Mouse (Mus musculus): ENCODE results near the gene Etv6.
A peak's percentile ranks its signal among the peaks of the same experiment; 100 is the strongest.

Gene Etv6

DNA sequence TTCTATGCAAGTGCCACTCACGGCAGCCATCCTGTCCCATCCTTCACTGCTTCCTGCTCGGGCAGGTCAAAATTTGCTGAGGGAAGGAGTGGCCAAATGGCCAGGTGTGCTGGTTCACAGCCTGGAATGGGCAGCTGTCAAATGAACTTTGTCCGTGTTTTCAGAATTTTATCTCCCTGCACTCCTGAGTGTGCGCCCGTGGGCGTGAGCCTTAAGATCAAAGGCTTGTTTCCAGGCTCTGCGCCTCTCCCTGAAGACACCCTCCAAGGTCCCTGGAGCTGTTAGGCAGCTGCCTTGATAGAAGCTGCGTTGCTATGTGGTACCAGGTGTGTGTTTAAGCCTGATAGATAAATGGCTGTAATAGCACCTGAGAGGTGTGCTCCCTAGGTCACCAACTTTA is 76.1 kb downstream of the Etv6 start:
- DNase-seq (ENCODE audit: low spot score in 2 of 2): no peak

DNA sequence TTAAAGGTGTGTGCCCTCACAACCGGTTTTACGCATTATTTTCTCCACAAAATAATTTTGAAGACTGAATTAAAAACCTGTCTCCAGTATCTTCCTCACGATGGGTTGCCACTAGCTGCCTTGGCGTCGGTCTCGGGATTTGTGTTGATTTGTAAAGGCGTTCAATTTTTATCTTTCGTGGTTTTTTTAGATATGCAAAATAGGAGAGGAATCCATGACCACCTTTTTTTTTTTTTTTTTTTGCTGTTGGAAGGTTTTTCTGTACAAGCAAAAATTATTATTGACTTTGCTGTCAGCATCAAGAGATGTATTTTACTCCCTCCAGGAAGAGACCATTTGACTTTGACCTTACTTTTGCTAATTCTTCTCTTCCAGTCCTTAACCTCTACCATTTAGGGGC is 77.3 kb downstream of the Etv6 start:
- DNase-seq (ENCODE audit: low spot score in 2 of 2): no peak

DNA sequence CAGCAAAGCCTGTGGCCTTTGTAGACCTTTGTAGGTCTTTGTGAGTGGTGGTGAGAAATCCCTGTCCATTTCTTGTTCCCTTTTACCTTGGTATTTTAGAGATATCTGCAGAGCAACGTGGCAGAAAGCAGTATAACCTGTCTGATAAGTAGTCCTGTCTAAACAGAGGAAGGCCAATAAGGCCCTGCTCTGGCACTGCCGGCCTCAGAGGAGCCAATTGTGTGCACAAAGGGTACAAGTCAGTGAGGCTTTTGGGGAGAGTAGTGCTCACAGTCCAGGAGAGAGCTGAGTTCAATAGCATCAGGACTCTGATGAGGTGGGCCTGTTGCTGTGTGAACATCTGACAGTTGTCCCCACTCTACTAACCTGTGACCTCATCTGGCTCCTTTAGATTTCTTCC is 77.7 kb downstream of the Etv6 start:
- peak in 1 of 2 experiments; percentile 50 for DNase-seq (ENCODE audit: low spot score in 2 of 2)

DNA sequence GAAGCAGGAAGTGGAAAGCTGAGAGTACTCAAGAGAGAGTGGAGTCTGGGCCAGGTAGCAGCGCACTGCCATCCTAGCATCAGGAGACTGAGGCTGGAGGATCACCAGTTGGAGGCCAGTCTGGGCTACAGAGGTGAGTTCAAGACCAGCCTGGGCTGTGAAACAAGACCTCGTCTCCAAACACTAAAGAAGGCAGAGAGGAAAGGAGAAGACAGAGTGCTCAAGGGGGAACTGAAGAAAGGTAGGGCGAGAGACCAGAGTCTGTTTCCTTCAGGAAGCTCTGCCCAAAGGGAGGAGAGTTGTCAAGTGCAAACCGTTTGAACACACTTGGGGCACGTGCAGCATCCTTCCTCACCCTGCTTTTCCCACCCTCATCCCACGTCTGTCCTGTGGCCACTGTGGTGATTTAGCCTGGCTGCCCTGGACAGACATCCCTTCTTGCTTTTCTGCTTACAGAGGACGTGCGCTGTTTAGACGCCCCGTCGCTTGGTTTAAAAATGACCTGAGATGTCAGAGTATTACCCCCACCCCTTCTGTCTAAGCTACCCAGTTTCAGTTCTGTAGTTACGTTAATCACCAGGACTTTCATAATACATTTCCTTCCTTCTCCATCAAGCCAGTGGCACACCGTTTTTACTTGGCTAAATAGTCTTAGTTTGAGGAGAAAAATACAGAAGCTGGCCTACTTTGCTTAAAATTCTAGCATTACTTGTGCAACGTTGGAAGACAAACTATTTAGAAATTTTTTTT is 79.9 kb downstream of the Etv6 start:
- DNase-seq (ENCODE audit: low spot score in 2 of 2): no peak

DNA sequence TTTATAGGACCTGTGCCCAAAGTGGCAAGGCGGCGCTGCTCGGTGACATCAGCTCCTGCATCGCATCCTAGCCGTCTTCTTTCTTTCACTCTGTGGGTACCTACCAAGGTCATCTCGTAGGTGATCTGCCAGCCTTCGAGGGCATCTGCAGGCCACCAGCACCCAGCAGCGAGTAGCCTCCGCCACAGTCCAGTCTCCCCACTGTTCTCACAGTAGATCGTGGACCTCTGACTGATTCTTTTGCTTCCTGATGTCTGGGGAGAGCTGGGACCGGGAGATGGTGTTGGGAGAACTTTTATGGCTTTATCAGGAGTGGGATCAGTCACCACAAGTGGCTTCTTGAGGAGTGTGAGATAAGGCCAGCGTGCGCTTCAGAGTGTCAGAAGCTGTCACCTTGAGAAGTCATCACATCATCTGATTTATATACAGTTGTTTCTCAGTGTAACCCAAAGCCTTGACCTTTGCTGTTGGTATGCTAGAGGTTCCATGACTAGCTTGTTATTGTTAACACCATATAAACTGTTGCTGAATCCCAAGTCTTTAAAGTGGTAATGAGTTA is 82.0 kb downstream of the Etv6 start:
- no peak for DNase-seq (ENCODE audit: low spot score in 2 of 2)

DNA sequence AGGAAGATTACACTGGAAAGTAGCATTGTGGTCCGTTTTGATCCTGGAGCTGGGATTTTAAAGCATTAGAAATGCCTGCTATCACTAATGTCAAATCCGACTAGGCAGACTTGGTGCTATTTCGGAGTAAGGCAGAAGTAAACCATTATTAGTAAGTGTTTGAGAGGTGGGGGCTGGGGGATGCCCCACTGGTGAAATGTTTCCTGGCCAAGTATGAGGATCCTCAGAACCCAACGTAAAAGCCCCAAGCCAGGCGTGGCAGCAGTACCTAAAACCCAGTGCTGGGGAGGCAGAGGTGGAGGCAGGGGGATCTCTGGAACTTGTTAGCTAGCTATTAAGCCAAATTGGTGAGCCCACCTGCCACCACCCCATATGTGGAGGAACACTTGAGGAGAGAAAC is 83.0 kb downstream of the Etv6 start:
- DNase-seq (ENCODE audit: low spot score in 2 of 2): no peak

DNA sequence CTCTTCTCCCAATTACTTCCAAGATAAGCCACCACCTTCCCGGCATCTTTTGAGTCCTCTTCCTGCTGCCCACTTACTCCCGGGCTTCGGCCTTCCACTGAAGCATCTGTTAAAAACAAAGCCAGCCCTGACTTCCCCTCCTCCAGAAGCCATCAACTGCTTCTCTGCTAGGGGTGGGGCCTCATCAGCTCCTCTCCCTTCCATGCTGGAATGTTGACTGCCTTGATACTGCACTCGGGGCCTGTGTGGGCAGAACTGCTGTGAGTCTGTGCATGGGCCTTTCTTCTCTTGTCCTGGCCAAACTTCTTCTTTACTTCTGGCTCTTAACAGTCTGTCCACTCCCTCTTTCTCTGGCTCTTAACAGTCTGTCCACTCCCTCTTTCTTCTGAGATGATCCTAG is 83.6 kb downstream of the Etv6 start:
- no peak for DNase-seq (ENCODE audit: low spot score in 2 of 2)

DNA sequence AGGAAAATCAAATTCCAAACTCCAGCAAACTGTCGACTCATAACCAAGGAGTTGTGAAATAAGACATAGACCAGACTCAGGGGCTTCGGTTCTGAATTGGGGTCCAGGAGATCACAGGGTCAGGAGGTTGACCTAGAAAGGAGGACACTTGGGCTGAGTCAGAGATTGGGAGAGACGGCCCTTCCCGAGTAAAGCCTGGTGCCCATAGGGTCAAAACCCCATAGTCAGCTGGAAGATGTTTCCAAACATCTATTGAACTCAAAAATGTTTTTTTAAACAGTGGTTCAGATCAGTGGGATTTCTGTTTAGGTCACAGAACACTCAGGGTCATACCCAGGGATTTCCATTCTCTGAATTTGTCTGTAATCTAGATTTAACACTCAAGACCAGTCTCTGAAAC is 84.7 kb downstream of the Etv6 start:
- DNase-seq (ENCODE audit: low spot score in 2 of 2): no peak

DNA sequence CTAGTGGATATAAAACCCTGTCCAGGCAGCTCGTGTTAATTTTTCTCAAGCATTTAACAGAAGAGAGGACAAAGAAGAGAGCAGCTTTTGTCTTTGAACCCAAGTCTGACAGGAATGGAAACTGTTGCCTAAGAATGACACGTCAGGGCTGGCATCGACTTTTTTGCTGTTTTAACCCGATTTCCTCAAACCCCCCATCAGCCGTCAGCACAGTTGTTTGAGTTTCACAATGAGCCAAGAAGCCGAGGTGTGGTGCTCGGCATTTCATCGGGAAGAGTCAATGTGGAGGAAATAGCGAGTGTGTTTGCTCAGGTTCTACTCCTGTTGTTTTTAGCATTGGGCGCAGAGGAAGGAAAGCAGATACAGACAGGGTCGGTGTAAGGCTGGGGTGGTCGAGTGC is 85.2 kb downstream of the Etv6 start:
- peak; percentile 31 to 38 for DNase-seq (ENCODE audit: low spot score in 2 of 2)

DNA sequence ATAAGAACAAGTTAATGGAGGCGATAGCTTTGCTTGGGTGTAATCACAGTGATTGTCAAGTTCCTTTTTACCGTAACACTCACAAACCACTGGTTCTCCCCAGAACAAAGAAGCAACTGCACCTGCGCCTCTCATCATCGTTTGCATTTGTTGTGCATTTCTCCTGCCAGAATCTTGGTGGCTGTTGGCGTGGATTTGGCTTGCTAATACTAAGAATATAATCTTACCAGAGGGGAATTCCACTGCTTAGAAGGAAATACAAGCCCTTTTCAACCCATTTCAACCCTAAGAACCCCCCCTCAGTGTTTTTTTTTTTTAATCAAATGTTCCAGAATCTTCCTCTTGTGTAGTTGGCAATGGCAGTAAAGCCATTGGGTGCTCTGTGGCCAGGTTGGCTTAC is 87.4 kb downstream of the Etv6 start:
- DNase-seq (ENCODE audit: low spot score in 2 of 2): no peak

DNA sequence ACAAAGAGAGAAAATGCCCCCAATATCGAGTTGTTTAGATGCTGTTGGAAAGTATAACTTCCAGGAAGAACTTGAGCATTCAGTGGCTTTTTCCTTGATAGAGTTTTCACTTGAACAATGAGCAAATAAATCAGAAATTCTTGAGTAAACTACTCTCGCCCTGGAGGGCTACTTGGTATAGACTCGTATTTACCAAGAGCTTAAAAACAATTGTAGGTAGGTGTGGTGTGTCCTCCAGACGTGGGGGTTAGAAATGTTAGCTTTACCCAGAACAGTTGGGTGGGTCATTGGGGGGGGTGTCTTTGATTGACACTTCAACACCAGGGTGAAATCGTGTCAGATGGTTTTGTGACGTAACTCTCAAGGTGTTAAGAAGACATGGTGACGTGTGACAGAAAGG is 88.0 kb downstream of the Etv6 start:
- no peak for DNase-seq (ENCODE audit: low spot score in 2 of 2)

DNA sequence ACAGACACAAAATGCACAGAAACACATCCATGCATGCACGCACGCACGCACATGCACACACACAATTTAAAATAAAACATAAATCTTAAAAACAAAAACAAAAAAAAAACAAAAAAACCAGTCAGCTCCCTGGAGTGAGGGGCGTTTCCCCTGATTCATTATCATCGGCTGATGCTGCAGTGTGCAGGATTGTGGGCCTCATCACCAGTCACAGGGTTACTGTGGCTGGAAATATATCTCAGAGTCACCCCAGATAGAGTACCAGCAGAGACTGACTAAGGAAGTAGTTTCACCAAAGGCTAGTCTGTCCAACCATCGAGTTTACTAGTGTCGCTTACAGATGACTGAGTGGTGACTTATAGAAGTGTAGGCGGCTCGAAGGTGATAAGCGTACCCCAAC is 88.8 kb downstream of the Etv6 start:
- no peak for DNase-seq (ENCODE audit: low spot score in 2 of 2)

DNA sequence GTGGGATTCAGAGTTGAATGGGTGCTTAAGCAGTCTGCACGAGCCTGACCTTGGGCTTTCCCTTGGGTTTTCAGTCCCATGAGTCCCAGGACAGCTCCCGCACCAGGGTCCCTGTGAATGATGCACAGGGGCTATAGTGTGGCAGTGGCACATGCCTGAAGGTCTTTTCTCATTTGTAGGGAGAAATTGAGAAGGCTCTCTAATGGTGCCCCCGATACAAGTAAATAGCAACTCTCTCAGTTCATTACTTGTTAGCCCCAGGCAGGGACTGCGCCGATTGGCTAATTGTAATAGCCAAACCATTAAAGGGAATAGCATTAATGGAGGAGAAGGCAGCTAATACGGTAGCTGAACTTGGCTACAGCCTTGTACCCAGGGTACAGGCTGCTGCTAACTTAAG is 92.5 kb downstream of the Etv6 start:
- DNase-seq (ENCODE audit: low spot score in 2 of 2): no peak

DNA sequence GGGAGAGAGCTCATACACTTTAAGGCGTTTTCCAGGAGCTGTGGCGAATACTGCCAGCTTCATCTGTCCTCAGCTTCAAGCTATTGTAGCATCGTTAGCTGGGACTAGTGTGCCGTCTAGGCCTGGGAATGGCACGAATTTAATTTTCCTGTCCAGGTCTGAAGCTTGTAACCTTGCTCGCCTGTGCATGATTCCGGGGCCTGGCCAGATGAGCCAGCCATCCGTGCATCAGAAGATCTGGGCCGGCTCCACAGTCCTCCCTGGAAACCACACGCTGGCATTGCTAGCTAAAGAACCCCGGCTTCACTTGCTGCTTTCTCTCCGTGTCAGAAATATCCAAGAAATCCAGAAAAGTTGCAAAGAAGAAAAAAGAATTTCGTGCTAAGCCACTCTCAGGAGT is 93.1 kb downstream of the Etv6 start:
- DNase-seq (ENCODE audit: low spot score in 2 of 2): no peak

DNA sequence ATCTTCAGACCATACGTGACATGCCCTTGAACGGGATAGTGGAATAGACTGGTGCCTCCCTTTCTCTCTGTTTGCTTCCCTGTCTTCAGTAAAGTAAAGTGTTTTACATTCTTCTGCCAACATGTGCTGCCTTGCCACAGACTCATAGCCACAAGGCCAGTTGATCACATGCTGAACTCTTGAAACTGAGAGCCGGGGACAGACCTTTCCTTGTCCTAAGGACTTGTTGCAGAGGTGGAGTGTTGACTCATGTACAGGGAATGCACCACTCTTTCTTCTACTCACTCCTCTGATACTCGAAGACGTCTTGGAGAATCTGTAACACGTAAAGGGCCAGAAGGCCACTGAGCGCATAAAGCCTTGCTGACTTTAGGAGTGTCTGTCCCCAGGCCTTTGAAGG is 94.3 kb downstream of the Etv6 start:
- DNase-seq (ENCODE audit: low spot score in 2 of 2): no peak

DNA sequence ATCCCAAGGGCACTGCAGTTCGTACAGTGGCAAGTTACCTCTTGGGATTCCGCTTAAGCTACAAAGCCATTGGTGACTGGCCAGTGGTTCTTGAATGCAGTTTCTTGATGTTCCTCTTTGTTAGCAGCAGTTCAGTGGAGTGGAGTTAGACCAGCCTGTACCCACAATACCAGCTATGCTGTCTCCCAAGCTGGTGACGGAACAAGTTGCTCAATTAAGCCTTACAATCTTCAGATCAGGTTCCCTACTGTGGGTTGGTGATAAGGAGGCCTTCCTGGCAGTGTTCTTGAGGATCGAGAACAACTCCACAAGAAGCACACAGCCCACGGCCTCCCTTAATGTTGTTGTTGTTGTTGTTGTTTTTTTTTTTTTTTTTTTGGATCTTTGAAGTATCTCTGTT is 95.3 kb downstream of the Etv6 start:
- no peak for DNase-seq (ENCODE audit: low spot score in 2 of 2)

DNA sequence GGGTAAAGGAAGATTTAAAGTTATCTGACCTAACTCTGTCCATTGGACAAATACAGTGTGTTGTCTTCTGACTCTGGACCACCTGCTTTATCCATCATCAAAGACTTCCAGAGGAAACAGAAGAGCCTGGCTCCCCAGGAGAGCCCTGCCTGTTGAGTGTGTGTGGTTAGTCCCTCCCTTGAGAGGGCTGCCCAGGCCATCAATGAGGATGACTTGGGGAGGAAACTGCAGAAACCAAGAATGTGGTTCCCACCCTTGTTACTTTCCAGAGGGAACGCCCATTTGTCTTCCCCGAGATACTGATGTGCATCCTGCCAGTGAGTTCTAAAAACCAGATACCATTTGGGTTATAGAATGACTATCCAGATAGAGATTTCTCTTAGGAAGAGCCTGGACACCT is 96.1 kb downstream of the Etv6 start:
- DNase-seq (ENCODE audit: low spot score in 2 of 2): no peak

DNA sequence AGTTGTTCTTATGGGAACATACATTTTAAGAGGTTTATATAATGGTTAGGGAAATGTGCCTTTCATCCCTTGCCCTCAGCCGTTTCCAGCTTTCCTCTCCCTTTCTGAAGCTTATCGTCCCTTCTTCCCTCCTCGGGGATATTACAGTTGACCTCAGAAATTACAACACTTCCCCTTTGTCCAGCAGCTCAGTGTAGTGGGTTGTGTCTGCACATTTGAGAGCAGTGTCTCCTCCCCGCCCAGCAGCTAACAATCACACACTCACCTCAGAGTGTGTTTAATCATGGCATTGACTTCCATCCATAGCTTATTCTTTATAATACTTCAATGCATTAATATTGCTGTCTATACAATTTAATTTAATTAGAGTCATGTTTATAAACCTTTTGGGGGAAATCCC is 98.3 kb downstream of the Etv6 start:
- DNase-seq (ENCODE audit: low spot score in 2 of 2): no peak

DNA sequence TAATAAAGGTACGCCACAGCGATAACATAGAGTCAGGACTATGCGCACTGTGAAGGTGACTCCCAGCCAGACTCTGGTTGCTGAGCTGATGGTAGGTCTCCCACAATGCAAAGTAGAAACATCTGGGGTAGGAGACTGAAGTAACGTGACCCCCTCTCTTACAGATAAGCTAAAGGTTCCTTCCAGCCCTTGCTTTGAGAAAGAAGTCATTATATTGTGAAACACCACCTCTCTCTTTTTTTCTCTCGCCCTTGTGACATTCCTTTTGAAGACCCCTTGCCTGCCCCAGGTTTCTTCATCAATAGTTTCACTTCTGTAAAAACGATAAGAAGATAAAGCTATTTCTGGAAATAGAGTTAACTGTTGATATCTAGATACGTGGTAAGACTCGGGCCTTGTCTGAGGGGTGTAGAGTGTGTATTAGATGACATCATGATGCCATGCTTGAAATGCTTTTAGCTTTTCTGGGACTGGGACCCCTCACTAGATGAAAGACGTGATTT is 99.4 kb downstream of the Etv6 start:
- no peak for DNase-seq (ENCODE audit: low spot score in 2 of 2)

DNA sequence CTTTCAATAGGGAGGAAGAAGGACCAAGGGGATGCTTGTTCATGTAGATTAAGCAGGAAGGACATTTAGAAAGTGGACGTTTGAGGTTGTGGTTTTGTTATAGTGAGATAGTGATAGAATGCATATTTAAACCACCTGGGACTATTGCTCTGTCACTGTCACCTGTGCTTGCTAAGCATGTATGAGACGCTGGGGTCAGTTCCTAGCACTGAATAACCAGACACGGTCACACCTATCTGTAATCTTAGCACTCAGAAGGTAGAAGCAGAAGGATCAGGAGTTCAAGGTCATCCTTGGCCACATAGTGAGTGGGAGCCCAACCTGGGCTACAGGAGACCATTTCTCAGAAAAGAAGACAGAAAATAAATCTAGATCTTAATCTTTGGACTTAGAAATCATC is 100.8 kb downstream of the Etv6 start:
- DNase-seq (ENCODE audit: low spot score in 2 of 2): no peak

DNA sequence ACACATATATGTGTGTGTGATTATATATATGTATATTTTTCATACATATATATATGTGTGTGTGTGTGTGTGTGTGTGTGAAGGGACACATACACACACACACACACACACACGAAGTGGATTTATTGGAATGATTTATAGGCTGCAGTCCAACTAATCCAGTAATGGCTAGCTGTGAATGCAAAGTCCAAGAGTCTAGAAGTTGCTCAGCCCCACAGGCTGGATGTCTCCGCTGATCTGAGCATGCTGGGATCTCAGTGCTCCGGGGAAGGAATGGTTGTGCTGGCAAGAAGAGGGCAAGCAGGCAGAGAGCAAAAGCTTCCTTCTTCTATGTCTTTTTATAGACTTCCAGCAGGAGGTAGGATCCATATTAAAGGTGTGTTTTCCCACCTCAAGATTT is 103.9 kb downstream of the Etv6 start:
- no peak for DNase-seq (ENCODE audit: low spot score in 2 of 2)

DNA sequence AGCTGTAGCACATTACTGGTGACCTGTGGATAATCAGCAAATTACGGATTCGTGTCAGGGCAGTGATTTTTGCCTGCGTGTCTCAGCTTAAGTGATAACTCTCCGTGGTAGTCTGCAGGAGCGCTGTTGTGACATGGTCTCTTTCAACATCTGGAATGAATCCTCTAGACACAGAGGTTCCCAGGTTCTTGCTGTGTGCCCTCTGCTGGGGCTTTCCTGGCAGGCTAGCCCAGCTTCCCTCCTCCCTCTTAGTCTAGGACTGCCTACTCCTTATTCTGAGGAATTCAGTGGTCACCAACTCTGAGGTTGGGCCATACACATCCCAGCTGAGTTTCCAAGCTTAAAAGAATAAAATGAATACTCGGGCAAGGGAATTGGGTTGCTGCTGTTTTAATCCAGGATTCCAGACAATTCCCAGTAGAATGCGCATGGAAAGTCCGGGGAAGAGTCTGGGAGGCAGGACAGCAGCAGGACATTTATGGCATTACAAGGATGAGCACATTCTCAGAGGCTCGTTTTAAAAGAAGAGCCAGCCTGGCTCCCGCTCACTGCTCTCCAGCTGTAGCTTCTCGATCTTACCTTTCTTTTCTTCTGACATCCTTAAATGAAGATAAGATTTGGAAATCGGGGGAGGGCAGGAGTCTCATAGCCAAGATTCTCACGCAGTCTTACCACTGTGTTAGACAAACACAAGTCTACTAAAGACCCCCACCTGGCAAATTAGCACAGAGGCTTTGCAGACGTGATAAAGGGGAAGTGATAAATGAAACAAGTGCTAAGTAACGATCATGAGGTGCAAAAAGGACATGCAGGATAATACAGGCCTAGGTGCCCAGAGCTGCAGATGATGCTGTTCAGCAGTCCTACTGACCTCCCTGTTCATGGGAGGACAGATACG is 105.5 kb downstream of the Etv6 start:
- DNase-seq (ENCODE audit: low spot score in 2 of 2): no peak
